Mouse (Mus musculus): ENCODE results near the gene Olfr447.

Gene Olfr447

GRCm38 (mm10) chr6:42908578-42908977 lies at the start of gene Olfr447:
Olfr447 (plus strand) TSS chr6:42908878.
- DNase-seq, result no peak

DNA sequence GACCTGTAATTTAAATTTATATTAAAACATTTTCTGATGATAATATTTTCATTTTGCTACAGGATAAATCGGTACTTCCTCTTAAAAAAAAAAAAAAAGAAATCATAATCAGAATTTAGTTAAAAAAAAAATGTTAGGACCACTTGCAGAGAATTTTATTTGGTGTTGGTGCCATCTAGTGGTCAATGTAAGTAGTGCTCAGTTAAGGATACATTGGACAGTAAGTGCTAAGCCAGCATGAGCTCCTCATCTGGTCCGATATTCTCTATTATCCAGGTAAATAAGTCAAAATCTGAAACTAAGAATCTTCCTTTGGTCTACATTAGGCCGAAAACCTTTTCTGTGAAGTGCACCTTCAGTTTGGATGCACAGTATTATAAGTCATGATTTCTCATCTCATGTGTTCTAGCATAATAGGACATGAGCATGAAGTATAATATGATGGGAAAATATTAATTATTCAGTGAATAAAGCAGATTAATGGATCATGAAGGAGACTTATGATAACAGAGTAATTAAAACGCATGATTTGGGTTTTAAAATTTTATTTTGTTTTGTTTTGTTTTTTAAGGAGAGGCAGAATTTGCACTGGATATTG lies 48.4 kb upstream of the Olfr447 start:
- DNase-seq, result peak; percentile 46

GRCm38 (mm10) chr6:42869695-42870094 lies 39.0 kb upstream of the Olfr447 start:
- no peak for DNase-seq

DNA sequence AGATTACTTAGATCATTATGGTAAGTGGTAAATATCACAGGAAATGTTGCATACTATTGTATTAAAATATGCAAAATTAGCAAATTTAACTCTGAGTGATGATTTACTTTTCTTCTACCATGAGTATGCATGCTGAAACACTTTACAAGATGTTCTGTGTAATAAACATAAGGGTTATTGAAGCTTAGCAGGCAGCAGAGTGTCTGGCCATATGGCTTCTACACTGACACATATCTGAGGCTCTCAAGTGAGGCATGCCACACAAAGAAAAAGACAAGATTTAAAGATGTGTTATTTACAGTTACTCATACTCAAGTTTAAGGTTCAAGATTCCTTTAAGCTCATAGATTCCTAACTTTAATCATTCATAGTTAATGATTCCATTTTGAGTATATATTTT lies 32.4 kb upstream of the Olfr447 start:
- no peak for DNase-seq

DNA sequence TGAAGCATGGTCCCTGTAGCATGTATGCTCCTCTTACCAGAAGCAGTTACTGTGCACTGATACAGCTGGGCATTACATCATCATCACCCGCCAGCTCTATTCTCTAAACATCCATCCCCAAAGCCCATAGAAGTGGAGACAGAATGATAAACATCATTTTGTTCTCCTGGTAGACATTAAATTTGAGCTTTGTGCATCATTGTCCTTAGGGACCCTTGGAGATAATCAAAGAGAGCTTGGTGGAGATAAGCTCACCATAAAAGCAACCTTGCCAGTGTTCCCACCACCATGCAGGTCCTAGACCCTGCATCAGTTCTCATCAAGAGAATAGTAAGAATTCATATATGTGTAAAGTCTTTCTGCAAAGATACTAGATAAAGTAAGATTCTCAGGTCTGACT lies 18.5 kb upstream of the Olfr447 start, which contains the start of gene Olfr448:
Olfr448 (plus strand) TSS at position 301 of the 400 bp plus-strand sequence.
- no peak for DNase-seq

- DNase-seq, result no peak
Measured at GRCm38 (mm10) chr6:42900345-42900744, 8.3 kb upstream of the Olfr447 start.

DNA sequence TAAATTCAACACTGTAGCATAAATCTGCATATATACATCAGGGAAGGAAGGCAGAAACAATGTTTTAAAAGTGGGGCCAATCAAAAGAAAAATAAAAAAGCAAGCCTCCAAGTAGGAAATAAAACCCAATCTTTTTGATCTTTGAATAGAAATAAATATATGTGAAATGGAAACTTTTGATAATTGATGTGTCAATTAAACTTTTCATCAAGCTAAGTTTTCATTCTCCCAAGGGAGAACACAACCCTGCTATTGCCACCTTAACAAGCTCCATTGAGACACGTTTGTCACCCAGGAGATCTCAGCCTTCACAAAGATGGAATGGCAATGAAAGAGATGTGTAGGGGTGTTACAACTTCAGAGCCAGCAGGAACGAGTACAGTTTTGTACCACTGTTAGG lies 12.4 kb downstream of the Olfr447 start, which contains the start of gene Olfr446:
Olfr446 (plus strand) TSS at position 301 of the 400 bp plus-strand sequence.
- no peak for DNase-seq

GRCm38 (mm10) chr6:42948767-42949166 lies 40.1 kb downstream of the Olfr447 start, which contains the start of gene Olfr444:
Olfr444 (plus strand) TSS chr6:42949067.
- DNase-seq, result no peak

All from lung, postnatal 14 days (tissue).